Mouse (Mus musculus) cortical plate, adult 2 months (tissue): ENCODE results near the gene Cel.

ENCODE experiments used
- CTCF ChIP-seq: fragments of 200-500 bp; IDR thresholded peaks from 2 replicates; pipeline ENCODE4 v1.5.1; 2011; ENCODE audit warnings: mild to moderate bottlenecking, control low read depth, low read length; ENCODE audit not compliant: insufficient read depth; ENCODE audit errors: extremely low read depth
- POLR2A ChIP-seq: fragments of 200-500 bp; IDR thresholded peaks from 2 replicates; pipeline ENCODE4 v1.6.1; 2011; ENCODE audit warnings: mild to moderate bottlenecking, low read length, control low read depth; ENCODE audit not compliant: insufficient read depth; ENCODE audit errors: extremely low read depth

DNA sequence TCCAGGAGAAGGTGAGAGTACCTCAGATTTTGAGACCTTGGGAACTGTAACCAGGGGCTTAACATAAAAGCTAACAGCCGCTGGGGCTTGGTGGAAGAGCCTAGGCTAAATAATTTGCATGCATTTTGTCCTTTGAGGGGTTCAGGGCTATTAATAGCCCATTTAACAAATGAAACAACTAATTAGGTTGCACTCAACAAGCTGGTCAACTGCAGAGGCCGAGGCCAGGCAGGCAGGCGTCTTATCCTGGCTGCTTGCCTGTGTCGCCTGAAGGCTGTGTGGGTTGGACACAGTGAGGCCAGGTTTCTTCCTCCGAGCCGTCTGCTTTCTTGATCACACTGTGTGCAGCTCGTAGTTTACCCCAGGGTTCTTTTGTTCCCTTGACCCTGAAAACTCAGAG, 27.6 kb downstream of the Cel start:
- TF ChIP-seq CTCF: no peak
- TF ChIP-seq POLR2A: no peak
